Mouse (Mus musculus): ENCODE data around the gene Dtl. TPM values are rescaled to one million over a fixed set of nuclear protein-coding genes. Genes with fewer than 3 reads are reported as not detected.
A peak's percentile ranks its signal among the peaks of the same experiment; 100 is the strongest.

The Dtl gene
- total RNA-seq, 2 experiments from 2014 or later = 2.1 to 2.5 TPM

GRCm38 (mm10) chr1:191579524-191579923 is 4.2 kb upstream of the Dtl start:
- no peak for DNase-seq

GRCm38 (mm10) chr1:191574871-191575457 is 380 bp downstream of the Dtl start:
- DNase-seq = peak in 1 of 2 experiments; percentile 58

GRCm38 (mm10) chr1:191573906-191574639 is 1.3 kb downstream of the Dtl start:
- peak in 1 of 2 experiments; percentile 6 for DNase-seq

GRCm38 (mm10) chr1:191570415-191570814 is 4.9 kb downstream of the Dtl start:
- DNase-seq = no peak

GRCm38 (mm10) chr1:191569625-191570024 is 5.7 kb downstream of the Dtl start:
- DNase-seq = no peak

GRCm38 (mm10) chr1:191567859-191568258 is 7.5 kb downstream of the Dtl start:
- peak in 1 of 2 experiments; percentile 29 for DNase-seq

GRCm38 (mm10) chr1:191562823-191563365 is 12.4 kb downstream of the Dtl start:
- peak in 1 of 2 experiments; percentile 51 for DNase-seq

- peak in 1 of 2 experiments; percentile 14 for DNase-seq
These were observed 15.6 kb downstream of the Dtl start for GRCm38 (mm10) chr1:191559779-191560178.

GRCm38 (mm10) chr1:191557109-191557508 is 18.2 kb downstream of the Dtl start:
- DNase-seq = peak; percentile 28 to 47

GRCm38 (mm10) chr1:191550786-191551185 is 24.6 kb downstream of the Dtl start:
- no peak for DNase-seq

GRCm38 (mm10) chr1:191543747-191544146 is 31.6 kb downstream of the Dtl start:
- no peak for DNase-seq

- DNase-seq = no peak
These were observed 33.7 kb downstream of the Dtl start for GRCm38 (mm10) chr1:191541619-191542018.

GRCm38 (mm10) chr1:191541014-191541413 is 34.3 kb downstream of the Dtl start:
- DNase-seq = no peak

GRCm38 (mm10) chr1:191540300-191540699 is 35.0 kb downstream of the Dtl start:
- DNase-seq = no peak

- no peak for DNase-seq
These were observed 40.4 kb downstream of the Dtl start for GRCm38 (mm10) chr1:191534896-191535295.

- DNase-seq = no peak
These were observed 44.3 kb downstream of the Dtl start for GRCm38 (mm10) chr1:191531023-191531422.

- DNase-seq = peak; percentile 25 to 36
These were observed 45.9 kb downstream of the Dtl start for GRCm38 (mm10) chr1:191529406-191529805.

- peak; percentile 26 to 49 for DNase-seq
These were observed 47.3 kb downstream of the Dtl start for GRCm38 (mm10) chr1:191527921-191528612.

- DNase-seq = peak; percentile 51 to 71
These were observed 48.3 kb downstream of the Dtl start for GRCm38 (mm10) chr1:191527089-191527488.

- DNase-seq = no peak
These were observed 53.9 kb downstream of the Dtl start for GRCm38 (mm10) chr1:191521395-191521794.

- DNase-seq = no peak
These were observed 54.7 kb downstream of the Dtl start for GRCm38 (mm10) chr1:191520669-191521068.

GRCm38 (mm10) chr1:191520194-191520593 is 55.1 kb downstream of the Dtl start:
- no peak for DNase-seq
